Mouse (Mus musculus) embryo, embryonic 11 days (tissue): ENCODE measurements around the gene Slk.
"Not testable (repeated sequence)": the region's sequence is repeated elsewhere in the genome, so short reads cannot be mapped to it uniquely, and the experiment has no call there.

Experiments
- DNase-seq: peaks from one replicate; pipeline ENCODE4 v3.0.0-alpha.2; 2015

The Slk gene

DNA sequence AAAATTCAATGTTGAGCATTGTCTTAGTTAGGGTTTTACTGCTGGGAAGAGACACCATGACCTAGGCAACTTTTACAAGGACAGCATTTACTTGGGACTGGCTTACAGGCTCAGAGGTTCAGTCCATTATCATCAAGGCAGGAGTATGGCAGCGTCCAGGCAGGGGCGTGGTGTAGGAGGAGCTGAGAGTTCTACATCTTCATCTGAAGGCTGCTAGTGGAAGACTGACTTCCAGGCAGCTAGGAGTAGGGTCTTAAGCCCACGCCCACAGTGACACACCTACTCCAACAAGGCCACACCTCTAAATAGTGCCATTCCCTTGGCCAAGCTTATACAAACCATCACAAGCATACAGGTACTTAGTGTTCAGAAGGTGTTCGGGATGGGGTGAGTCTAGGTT is 7.5 kb upstream of the Slk start:
- not testable (repeated sequence) for DNase-seq

DNA sequence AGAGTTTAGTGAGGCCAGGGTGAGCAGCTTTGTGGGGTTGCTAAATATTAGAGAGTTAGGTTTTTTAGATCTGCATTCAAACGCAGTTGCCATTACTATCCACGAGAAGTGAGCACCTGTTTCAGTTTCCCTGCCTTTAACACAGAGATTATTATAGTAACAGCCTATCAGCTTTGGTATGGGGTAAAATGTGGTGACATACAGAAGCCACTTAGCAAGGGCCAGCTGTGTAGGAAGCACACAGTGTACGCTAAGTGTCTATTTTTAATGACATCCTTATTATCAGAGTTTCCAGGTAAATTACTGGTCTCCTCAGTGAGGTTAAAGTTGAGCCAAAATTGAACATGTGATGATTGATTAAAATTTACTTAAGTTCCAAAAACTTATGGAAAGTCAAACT is 5.8 kb upstream of the Slk start:
- no peak for DNase-seq

DNA sequence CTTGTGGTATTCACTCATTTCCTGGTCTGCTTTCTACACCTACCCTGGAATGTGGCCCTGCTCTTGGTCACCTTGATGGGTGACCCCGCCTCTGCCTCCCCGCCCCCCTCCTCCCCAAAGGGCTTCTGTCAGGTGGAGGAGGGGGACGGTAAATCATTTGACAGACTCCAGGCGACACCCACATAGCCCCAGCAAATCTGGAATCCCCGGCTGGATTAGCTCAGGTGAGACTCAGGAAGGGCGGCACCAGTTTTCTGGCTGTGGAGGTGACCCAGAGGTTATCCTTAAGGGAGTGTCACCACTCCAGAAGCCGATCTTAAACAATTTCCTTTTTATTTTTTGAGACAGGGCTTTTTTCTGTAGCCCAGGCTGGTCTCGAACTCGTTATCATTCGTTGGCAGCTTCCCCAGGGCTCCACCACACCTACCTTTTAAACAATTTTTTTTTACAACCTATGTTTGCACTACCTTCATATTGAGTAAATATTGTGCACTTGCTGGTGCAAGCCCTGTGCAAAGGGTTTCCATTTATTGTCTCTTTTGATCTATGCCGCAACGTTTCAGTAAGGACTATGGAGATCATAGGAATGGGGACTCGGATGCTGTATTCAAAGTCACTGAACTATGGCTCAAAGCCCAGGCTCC is 775 bp upstream of the Slk start:
- DNase-seq = peak; percentile 26

DNA sequence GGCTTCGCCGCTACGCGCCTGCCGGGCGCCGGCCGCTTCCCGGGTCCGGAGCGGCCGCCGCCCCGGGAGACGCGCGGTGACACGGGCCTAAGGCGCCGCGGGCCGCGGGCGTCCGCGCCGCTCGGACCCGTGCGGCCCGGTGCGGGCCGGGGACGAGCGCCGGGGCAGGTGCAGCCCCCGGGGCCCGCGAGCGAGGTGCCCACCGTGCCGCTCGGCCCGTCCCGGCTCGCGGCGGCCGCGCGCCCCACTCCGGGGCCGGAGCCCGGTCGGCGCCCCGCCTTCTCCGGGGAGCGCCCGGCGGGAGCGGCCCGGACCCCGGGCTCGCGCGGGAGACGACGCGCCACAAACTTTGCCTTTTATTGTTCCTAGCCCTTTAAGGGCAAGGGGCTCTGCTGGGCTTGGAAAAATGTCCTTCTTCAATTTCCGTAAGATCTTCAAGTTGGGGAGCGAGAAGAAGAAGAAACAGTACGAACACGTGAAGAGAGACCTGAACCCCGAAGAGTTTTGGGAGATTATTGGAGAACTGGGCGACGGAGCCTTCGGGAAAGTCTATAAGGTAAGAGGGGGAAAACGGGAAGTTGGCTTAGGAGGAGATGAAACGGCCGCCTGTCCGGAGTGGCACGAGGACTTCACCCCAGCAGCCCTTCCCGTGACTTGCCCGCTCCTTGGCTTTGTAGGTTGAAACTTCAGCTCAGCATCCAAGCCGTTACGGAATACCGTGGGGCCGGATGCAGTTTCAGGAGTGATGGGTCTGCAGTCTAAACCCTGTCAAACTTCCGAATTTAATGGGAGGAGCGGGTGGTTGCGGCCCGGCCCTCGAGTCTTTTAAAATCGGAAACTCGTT is 532 bp downstream of the Slk start:
- DNase-seq = peak; percentile 65

DNA sequence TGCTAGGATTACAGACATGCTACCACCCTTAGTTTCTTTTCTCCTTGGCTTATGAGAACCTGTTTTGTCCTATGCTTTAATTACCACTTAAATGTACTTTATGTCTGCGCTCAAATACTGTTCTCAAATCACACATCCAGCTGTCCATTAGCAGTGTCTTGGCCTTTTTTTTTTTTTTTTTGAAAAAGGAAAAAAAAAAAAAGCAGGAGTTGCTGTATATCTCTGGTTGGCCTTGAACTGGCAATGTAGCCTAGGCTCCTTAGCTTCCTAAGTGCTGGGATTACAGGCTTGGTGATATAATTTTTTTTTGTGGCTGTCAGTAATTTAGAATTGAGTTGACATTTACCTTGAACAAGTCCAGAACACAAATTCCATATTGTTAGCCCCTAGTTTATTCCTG is 6.3 kb downstream of the Slk start:
- DNase-seq = no peak

DNA sequence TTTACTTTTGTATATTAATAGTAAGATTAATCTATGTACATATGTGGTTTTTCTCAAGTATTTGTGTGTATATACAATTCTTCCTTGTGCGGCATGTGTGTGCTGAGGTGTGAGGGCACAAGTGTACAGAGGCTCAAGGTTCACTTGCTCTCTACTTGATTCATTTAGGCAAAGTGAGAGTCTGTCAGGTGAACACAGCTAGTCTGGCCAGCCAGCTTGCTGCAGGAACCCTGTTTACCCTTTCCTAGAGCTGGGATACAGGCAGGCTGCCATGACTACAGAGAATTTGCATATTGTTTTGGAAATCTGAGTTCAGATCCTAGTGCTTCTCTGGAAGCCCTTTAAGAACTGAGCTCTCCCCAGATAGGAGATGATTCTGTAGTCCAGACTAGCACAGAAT is 7.5 kb downstream of the Slk start:
- DNase-seq = no peak

DNA sequence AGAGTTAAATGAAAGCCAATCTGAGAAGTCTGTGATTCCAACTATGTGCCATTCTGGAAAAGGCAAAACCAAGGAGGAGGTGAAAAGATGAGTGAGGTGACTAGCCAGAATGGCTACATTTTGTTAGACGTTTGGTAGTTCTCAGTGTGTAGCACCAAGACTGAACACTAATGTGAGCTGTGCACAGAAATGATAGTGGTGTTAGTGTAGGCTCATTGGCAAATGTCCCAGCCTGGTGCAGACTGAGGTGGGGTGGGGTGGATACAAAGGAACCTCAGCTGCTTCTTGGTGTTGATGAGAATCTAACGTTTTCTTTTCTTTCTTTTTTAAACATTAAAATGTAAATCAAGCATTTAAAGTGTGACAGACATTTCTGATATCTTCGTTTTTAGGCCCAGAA is 29.0 kb downstream of the Slk start:
- DNase-seq = no peak

DNA sequence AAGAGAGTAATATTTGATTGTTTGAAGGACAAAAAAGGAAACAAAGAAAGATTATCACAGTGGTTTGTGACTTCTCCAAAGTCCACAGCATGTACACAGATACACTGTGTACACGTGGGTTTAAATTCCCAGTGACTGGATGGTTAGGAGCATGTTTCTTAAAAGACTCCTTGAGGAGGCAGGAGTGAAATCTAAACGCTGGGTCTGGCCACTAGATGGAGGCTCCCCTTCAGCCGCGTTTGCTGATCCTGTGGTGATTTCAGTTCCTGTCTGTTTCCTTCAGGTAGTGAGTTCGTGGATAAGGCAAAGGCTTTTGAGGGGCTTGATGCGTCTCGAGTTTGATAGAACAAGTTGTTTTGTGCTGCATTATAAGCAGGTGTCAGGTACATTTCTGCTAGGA is 34.0 kb downstream of the Slk start:
- DNase-seq = peak; percentile 7

DNA sequence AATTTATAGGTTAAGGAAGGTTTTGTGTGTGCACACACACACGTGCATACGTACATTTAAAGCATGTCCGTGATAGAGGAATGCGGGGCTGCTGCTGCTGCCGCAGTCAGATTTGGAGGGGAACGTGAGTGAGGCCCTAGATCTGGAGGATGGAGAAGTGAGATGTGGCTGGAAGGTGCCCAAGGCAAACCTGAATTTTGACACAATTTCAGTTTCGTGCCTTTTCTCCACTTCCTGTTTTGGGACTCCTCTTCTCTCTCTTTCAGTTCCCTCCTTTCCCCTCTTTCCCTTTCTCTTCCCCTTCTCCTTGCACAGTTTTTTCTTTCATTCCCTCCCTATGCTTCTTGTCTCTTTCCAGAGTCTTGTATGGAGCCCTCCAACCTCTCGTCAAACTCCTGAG is 42.0 kb downstream of the Slk start:
- no peak for DNase-seq

DNA sequence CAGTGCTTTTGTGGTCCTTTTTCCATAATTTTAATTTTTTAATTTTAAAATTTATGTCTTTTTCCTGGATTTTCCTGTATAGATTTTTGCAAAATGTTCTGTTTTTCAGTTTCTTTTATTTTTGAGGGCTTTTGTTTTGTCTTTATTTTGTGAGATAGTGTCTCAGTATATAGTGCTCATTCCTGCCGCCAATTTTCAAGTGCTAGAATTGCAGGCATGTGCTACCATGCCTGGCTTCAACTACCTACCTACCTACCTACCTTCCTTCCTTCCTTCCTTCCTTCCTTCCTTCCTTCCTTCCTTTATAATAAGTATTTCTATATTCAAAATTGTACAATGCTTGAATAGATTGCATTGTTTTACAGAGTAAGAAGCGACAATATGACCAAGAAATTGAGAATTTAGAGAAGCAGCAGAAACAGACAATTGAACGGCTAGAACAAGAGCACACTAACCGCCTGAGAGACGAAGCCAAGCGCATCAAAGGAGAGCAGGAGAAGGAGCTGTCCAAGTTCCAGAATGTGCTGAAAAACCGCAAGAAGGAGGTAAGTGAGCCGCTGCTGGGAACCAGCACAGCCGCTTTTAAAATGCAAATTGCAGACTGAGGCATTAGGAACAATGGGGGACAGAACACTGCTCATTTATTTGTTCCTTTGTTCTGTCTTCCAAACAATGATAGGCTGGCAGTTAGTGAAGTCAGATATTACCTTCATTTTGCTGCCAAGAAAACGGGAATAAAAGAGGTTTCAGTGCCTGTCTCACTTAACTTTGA is 45.6 kb downstream of the Slk start:
- DNase-seq = peak; percentile 10

DNA sequence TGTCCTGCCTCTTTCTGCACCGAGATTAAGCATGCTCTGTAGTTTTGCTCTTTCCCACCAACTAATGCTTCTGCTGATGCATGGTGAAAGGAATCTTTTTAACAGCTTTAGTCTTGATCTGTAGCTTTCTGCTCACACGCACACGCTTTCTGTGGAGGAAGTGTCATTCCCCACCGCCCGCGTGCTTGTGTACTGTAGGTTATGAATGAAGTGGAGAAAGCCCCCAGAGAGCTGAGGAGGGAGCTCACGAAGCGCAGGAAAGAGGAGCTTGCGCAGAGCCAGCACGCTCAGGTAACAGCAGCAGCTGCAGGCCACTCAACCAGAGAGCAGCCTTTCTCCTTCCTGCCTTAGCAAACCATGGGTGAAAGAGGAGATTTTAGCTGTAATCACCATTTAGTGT is 48.0 kb downstream of the Slk start:
- DNase-seq = no peak

DNA sequence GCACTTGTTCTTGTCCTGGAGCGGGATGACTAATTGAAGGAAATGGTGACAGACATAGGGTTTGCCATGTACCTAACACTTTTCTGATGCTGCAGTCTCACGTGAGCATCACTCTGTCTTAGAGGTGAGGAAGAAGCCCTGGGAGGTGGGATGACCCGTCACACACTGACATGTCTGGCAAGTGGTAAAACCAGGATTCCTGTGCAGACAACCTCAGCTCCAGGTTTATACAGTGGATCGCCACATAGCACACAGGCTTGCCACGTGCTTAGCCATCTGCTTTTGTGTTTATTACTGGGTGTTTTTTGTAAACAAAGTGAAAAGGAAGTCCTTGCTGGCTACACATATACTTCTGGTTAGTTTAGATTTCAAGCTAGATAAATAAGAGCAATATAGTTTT is 49.6 kb downstream of the Slk start:
- DNase-seq = no peak

DNA sequence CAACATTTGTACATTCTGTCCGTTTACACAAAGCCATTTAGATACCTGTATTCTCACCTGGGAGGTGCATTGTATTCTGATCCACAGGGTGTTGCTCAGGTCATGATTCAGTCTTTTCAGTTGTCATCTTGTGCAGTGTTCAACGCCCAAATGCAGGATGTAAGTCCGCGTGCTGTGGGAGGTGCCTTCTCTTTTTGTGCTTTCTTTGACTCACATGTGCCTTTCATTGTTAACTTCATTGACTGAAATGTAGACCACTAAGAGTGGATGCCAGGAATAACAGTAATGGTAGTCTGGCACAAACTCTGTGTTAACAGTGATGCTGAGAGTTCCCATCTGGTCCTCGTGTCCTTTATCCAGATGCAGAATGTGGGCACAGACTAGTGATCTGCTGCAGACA is 50.9 kb downstream of the Slk start:
- no peak for DNase-seq

DNA sequence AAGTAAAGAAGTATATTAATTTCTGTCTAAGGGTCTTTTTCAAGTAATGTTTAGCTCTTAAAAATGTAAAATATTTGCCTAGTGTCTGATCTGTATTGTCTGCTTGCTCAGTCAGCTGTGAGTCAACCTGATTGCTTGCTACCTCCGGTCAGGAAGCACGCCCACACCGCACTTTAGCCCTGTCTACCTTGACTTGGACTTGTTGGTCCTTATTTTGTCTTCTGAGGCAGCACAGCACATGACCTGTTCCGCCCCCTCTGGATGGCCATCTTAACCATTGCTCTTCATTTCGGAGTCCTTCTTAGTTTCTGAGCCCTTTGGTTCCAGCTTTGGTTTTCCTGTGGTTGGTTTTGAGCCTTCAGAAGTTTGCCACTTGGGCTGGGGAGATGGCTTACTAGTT is 52.3 kb downstream of the Slk start:
- DNase-seq = no peak

DNA sequence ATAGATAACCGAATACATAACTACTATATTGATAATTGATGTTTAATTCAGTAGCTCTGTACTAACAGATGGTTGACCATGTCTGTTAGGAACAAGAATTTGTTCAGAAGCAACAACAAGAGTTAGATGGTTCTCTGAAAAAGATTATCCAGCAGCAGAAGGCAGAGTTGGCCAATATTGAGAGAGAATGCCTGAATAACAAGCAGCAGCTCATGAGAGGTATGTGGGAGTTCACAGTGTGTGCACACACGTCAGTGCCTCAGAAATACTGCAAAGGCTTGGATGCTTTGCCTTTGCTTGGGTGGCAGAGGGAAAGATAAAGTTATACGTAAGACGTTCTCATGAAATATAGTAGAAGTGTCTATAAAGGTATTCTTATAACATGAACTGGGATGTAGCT is 55.9 kb downstream of the Slk start:
- no peak for DNase-seq

DNA sequence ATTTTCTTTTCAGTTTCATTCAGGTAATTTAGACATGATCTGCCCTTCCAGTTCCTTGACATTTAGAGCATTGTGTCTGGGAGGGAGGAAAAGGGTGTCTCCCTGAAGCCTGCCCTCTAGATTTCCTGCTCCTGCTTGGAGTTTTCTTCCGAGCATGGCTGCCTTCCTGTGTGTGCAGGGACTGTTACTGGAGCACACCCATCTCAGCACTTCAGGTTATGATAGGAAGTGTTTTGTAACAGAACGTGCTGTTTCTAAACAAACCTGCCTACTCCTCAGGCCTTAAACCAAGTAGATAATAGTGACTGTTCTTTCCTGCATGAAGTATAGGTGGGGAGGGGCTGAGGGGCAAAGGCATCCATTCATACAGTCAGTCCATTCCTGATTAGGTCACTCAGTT is 64.4 kb downstream of the Slk start:
- no peak for DNase-seq

DNA sequence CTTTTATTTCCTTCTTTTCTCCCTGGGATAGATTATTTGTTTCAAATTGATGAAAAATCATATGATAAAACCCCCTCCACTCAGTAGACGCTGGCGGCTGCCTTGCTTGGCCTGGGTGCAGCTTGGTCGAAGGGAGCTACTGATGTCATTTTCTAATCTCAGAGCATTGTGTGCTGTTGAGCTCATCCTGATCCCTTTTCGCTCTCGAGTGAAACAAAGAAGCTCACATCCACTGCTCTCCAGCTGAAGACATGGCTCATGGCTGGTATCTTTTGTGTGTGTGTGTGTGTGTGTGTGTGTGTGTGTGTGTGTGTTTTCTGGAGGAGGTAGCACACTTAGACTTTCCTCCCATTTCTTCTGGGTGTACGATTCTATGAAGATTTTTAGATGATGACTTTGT is 66.1 kb downstream of the Slk start:
- DNase-seq = peak; percentile 9

DNA sequence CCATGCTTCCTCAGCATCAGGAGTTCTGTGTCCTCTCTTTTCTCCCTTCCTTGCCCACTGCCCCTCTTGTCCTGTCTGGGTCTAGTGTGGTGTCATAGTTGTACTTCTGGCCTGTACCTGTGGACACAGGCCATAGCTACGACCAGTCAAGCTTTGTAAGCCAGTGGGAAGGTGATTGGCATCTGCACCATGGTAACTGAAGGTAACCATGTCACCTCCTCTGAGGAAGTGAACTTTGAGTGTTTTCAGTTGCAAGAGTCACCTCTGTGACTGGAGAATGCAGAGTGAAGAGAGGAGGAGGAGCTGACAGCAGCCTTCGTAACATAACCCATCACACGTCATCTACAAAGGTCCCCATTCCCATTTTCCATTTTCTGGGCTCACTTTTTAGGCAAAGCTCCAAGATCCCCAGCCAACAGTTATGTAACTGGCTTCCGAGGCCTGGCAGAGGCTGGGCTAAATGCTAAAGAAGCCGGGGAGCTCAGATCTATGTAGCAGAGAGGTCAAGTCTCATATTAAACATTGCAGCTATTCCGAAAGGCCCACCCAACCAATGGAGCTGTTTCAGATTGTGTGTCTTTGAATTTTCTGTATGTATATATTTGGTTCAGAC is 67.1 kb downstream of the Slk start:
- DNase-seq = no peak

DNA sequence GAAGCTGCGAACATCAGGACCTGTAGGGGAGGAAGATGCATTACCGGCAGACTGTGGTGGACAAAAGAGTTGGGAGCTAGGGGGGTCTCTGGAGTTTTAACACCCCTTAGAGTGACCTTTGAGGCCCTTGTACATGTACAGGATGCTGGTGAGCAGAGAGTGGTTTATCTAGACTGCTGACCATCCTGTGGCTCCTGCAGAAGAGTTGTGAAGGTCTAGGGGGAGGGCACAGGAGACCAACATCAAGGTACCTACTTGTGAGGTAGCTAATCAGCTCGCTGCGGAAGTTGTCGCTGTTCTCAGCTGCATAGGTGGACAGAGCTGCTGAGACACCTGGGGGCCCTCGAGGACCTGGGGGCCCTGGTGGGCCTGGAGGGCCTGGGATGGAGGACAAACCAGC is 69.6 kb downstream of the Slk start:
- DNase-seq = no peak

DNA sequence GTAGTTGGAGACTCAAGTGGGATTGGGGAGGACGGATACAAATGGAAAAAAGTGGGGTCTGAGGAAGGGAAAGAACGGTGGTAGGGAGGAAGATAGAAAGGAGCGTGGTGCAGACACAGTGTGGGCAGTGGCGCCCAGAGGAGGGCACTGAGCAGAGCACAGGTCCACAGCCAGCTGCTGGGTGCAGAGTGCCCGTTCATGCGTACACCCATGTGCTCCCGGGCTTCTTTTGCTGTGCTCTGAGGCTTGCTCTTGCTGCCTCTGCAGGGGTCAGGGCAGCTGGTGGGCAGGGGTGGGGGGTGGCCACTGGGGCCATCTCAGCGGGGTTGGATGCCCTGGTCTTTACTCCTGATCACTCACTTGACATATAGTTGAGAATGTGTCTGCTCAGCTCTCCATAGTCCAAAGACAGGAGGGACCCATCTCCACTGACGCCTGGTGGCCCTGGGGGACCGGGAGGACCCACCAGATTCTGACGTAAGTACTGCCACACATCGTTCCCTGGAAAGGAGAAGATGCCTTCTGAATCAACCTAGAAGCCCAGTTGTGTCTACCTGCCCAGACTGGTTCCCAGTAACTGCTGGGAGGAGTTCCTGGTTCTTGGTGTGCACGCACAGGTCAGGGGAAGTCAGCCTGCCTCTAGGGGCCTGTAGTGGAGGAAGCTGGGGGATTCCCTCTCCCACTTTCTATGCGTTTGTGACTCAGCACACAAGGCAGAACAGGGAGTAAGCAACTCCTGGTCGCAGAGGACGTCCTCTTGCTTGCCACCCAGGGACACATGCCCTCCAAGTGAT is 71.1 kb downstream of the Slk start:
- DNase-seq = no peak

DNA sequence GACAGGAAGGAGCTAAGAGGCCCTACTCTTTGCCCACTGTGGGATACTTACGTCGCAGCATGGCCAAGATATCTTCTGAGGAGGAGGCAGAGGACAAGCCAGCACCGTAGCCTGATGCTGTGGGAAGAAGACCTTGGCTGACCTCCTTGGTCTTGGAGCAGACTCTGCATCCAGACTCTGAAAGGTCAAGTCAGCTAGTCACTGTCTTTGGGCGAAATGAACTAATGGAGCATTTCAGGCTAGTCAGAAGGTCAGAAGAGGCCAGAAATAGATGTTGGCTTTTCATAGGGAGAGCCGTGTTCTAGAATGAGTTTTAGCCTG is 71.6 kb downstream of the Slk start:
- DNase-seq = no peak

DNA sequence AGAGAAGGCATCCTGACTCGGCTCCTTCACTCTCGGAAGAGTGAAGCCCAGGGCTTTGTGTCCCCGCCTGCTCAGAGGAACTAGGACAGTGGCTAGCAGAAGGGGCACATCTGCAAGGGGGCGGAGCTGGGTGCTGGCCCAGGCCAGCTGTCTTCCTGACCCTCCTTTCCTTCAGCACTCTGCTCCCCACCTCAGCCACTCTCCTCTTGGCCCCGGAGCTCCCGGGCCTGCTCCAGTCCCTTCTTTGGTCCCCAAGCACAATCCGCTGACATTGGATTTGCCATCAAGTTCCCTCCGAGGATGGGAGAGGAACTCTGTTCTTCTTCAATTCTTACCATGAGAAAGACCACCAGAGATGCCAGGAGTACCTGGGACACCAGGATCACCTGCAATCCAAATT is 72.8 kb downstream of the Slk start:
- no peak for DNase-seq

DNA sequence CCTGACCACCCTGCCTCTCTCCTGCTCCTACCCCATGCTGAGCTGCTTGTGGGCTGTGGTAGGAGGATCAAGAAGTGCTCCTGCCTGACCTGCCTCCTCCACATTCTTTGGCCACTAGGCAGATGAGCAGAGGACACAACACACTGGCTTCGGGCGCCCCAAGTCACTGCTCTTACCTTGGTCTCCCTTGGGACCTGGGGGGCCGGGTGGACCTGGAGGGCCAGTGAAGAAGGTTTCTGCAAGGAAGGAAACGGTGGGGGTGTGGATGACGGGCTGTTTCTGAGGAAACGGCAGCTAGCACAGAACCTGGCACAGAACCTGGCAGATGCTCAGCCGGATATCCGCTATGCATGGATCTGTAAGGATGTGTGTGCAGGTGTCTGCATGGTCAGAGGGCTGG is 73.7 kb downstream of the Slk start:
- no peak for DNase-seq
